Mouse (Mus musculus): ENCODE results near the gene Stx1a. TPM values are rescaled to one million over a fixed set of nuclear protein-coding genes. Genes with fewer than 3 reads are reported as not detected.

The Stx1a gene
- polyA plus RNA-seq, 1 experiment: 10.5 TPM

GRCm38 (mm10) chr5:135000751-135001150 is 22.5 kb upstream of the Stx1a start:
- no peak for TF ChIP-seq EP300 (IDR thresholded peaks at IDR 0.05; ENCODE audit: insufficient read depth, low read depth, low read length)
- TF ChIP-seq POLR2A (IDR thresholded peaks at IDR 0.05; ENCODE audit: insufficient read depth, low read length): no peak
- TF ChIP-seq CTCF (IDR thresholded peaks at IDR 0.05; ENCODE audit: low read depth, low read length): no peak
- peak overlapping the region; percentile 5 for H3K4me3 ChIP-seq (ENCODE audit: low read depth, low read length)
- H3K27me3 ChIP-seq (ENCODE audit: control insufficient read depth, insufficient read depth, low read length, poor library complexity, severe bottlenecking): no peaks in the 10 kb centered on the region
- H3K9ac ChIP-seq (ENCODE audit: low read depth, poor library complexity, severe bottlenecking): no peak overlapping the region
- no peak overlapping the region for H3K27ac ChIP-seq (ENCODE audit: insufficient read depth, low read length)
- H3K9me3 ChIP-seq (replicated peaks; ENCODE audit: control insufficient read depth, insufficient read depth, low read length, poor library complexity, severe bottlenecking): no peaks in the 10 kb centered on the region
- peaks cover 10% of the 10 kb centered on the region for H3K4me1 ChIP-seq (ENCODE audit: control insufficient read depth, insufficient read depth, low read length)
- H3K36me3 ChIP-seq (ENCODE audit: control insufficient read depth, insufficient read depth, low read length, poor library complexity, severe bottlenecking): no peaks in the 10 kb centered on the region

- H3K4me1 ChIP-seq (ENCODE audit: control insufficient read depth, insufficient read depth, low read length): peaks cover 10% of the 10 kb centered on the region
- no peaks in the 10 kb centered on the region for H3K36me3 ChIP-seq (ENCODE audit: control insufficient read depth, insufficient read depth, low read length, poor library complexity, severe bottlenecking)
- TF ChIP-seq EP300 (IDR thresholded peaks at IDR 0.05; ENCODE audit: insufficient read depth, low read depth, low read length): peak; percentile 98
- peak; percentile 67 for TF ChIP-seq CTCF (IDR thresholded peaks at IDR 0.05; ENCODE audit: low read depth, low read length)
- no peak for TF ChIP-seq POLR2A (IDR thresholded peaks at IDR 0.05; ENCODE audit: insufficient read depth, low read length)
- H3K9me3 ChIP-seq (replicated peaks; ENCODE audit: control insufficient read depth, insufficient read depth, low read length, poor library complexity, severe bottlenecking): no peaks in the 10 kb centered on the region
- no peaks in the 10 kb centered on the region for H3K27me3 ChIP-seq (ENCODE audit: control insufficient read depth, insufficient read depth, low read length, poor library complexity, severe bottlenecking)
- no peak overlapping the region for H3K4me3 ChIP-seq (ENCODE audit: low read depth, low read length)
- H3K9ac ChIP-seq (ENCODE audit: low read depth, poor library complexity, severe bottlenecking): no peak overlapping the region
- H3K27ac ChIP-seq (ENCODE audit: insufficient read depth, low read length): peak overlapping the region; percentile 30; the same call in 1 of the 2 replicates
These were observed 22.0 kb upstream of the Stx1a start for GRCm38 (mm10) chr5:135001309-135001708.

- TF ChIP-seq EP300 (IDR thresholded peaks at IDR 0.05; ENCODE audit: insufficient read depth, low read depth, low read length) (peak; percentile 47; the same call in 1 of the 2 replicates), POLR2A (IDR thresholded peaks at IDR 0.05; ENCODE audit: insufficient read depth, low read length) (no peak), CTCF (IDR thresholded peaks at IDR 0.05; ENCODE audit: low read depth, low read length) (no peak)
- Histone ChIP-seq H3K4me1 (ENCODE audit: control insufficient read depth, insufficient read depth, low read length) (peaks cover 10% of the 10 kb centered on the region), H3K27ac (ENCODE audit: insufficient read depth, low read length) (no peak overlapping the region), H3K9ac (ENCODE audit: low read depth, poor library complexity, severe bottlenecking) (no peak overlapping the region), H3K36me3 (ENCODE audit: control insufficient read depth, insufficient read depth, low read length, poor library complexity, severe bottlenecking) (no peaks in the 10 kb centered on the region), H3K9me3 (replicated peaks; ENCODE audit: control insufficient read depth, insufficient read depth, low read length, poor library complexity, severe bottlenecking) (no peaks in the 10 kb centered on the region), H3K27me3 (ENCODE audit: control insufficient read depth, insufficient read depth, low read length, poor library complexity, severe bottlenecking) (no peaks in the 10 kb centered on the region), H3K4me3 (ENCODE audit: low read depth, low read length) (no peak overlapping the region)
These were observed 21.1 kb upstream of the Stx1a start for GRCm38 (mm10) chr5:135002151-135002550.

GRCm38 (mm10) chr5:135007802-135008571 is 15.3 kb upstream of the Stx1a start:
- TF ChIP-seq CTCF (IDR thresholded peaks at IDR 0.05; ENCODE audit: low read depth, low read length) (peak; percentile 64), EP300 (IDR thresholded peaks at IDR 0.05; ENCODE audit: insufficient read depth, low read depth, low read length) (no peak)
- Histone ChIP-seq H3K27ac (ENCODE audit: insufficient read depth, low read length) (peak overlapping the region; percentile 96), H3K9ac (ENCODE audit: low read depth, poor library complexity, severe bottlenecking) (peak overlapping the region; percentile 77), H3K9me3 (replicated peaks; ENCODE audit: control insufficient read depth, insufficient read depth, low read length, poor library complexity, severe bottlenecking) (no peaks in the 10 kb centered on the region), H3K4me3 (ENCODE audit: low read depth, low read length) (peak overlapping the region; percentile 53), H3K36me3 (ENCODE audit: control insufficient read depth, insufficient read depth, low read length, poor library complexity, severe bottlenecking) (0 out of 2 replicates have a peak, but pooled peaks cover 2% of the 10 kb centered on the region), H3K27me3 (ENCODE audit: control insufficient read depth, insufficient read depth, low read length, poor library complexity, severe bottlenecking) (no peaks in the 10 kb centered on the region), H3K4me1 (ENCODE audit: control insufficient read depth, insufficient read depth, low read length) (peaks cover 6% of the 10 kb centered on the region)

DNA sequence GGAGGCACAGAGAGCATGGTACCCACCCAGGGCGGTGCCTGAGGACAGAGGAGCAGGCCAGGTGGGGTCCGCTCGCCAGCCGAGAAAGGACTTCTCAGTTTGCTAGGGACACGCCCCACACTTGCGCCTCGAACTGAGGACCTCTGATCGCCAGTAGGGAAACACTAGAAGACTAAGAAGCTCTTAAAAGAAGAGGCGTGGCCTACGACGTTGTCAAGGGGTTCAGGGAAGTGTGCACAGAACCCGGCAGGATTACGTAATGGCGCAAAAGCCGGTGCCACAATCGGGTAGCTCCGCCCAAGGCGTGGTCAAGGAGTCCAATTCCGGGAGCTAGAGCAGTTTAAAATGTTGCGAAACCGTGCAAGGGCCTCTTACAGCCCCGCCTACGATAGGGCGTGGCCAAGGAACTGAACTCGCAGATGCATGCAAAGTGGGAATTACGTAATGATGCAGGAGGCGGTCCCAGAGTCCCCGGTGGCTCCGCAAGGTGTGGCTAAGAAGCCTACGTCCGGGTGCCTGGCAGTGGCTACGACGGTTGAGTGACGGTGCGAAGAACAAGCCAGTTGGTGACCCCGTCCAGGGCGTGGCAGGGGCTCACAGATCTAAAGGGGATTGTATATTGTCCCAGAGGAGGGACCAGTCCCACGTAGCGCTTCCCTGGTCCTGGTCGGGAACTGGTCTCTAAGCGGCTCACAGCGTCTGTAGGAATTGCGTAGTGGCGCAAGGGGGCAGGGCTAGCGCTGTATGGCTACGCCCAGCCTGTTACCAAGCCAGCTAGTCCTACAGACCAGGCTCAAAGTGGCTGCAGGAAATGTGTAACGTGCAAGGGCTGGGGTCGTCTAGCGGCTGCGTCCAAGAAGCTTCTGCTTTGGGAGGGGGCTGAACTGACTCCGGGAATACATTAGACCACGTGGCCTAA is 14.4 kb upstream of the Stx1a start, which contains the start of gene Abhd11:
Gene Abhd11, plus strand, starts transcription at position 482 of the 919 bp plus-strand sequence.
- Histone ChIP-seq H3K27me3 (ENCODE audit: control insufficient read depth, insufficient read depth, low read length, poor library complexity, severe bottlenecking) (no peaks in the 10 kb centered on the region), H3K9ac (ENCODE audit: low read depth, poor library complexity, severe bottlenecking) (peak within 1 kb of the TSS; percentile 77), H3K4me3 (ENCODE audit: low read depth, low read length) (peak within 1 kb of the TSS; percentile 84)

More for the DNA sequence above, 14.4 kb upstream of the Stx1a start, which contains the start of gene Abhd11:
- Histone ChIP-seq H3K36me3 (ENCODE audit: control insufficient read depth, insufficient read depth, low read length, poor library complexity, severe bottlenecking) (0 out of 2 replicates have a peak, but pooled peaks cover 2% of the 10 kb centered on the region), H3K4me1 (ENCODE audit: control insufficient read depth, insufficient read depth, low read length) (peaks cover 6% of the 10 kb centered on the region), H3K27ac (ENCODE audit: insufficient read depth, low read length) (peak within 1 kb of the TSS; percentile 96), H3K9me3 (replicated peaks; ENCODE audit: control insufficient read depth, insufficient read depth, low read length, poor library complexity, severe bottlenecking) (no peaks in the 10 kb centered on the region)
- peak; percentile 90 for TF ChIP-seq POLR2A (IDR thresholded peaks at IDR 0.05; ENCODE audit: insufficient read depth, low read length)
- TF ChIP-seq CTCF (IDR thresholded peaks at IDR 0.05; ENCODE audit: low read depth, low read length): no peak
- 0 out of 2 replicates have a peak, but pooled peaks have one; percentile 24 for TF ChIP-seq EP300 (IDR thresholded peaks at IDR 0.05; ENCODE audit: insufficient read depth, low read depth, low read length)
